Mouse (Mus musculus): ENCODE data around the gene Slc25a25. TPM values are rescaled to one million over a fixed set of nuclear protein-coding genes. Genes with fewer than 3 reads are reported as not detected.

Gene Slc25a25
- polyA plus RNA-seq, 1 experiment from 2014 or later: 14.8 TPM

- Histone ChIP-seq H3K9ac (ENCODE audit: low read depth, low read length) (no peak overlapping the region), H3K4me1 (ENCODE audit: control insufficient read depth, insufficient read depth, low read length) (peaks cover 52% of the 10 kb centered on the region), H3K9me3 (ENCODE audit: control insufficient read depth, low read length) (no peaks in the 10 kb centered on the region), H3K4me2 (replicated peaks; ENCODE audit: low read depth, low read length) (0 out of 2 replicates have a peak overlapping the region, but pooled peaks have one; percentile 10), H3K36me3 (ENCODE audit: control insufficient read depth, insufficient read depth, low read length) (no peaks in the 10 kb centered on the region), H3K27ac (ENCODE audit: low read depth, low read length) (peak overlapping the region; percentile 24; the same call in 1 of the 2 replicates), H3K27me3 (ENCODE audit: control insufficient read depth, insufficient read depth, low read length) (no peaks in the 10 kb centered on the region), H3K4me3 (ENCODE audit: low read length) (no peak overlapping the region)
- 79% methylated on average over 5 of the region's 5 CpGs for WGBS
- ATAC-seq (ENCODE audit: low FRiP score, low TSS enrichment): no peak
Measured at GRCm38 (mm10) chr2:32427720-32428119, 23.5 kb downstream of the Slc25a25 start.

GRCm38 (mm10) chr2:32426141-32426540 lies 25.1 kb downstream of the Slc25a25 start:
- Histone ChIP-seq H3K9me3 (ENCODE audit: control insufficient read depth, low read length) (no peaks in the 10 kb centered on the region), H3K27ac (ENCODE audit: low read depth, low read length) (no peak overlapping the region), H3K9ac (ENCODE audit: low read depth, low read length) (no peak overlapping the region), H3K4me1 (ENCODE audit: control insufficient read depth, insufficient read depth, low read length) (peaks cover 56% of the 10 kb centered on the region), H3K27me3 (ENCODE audit: control insufficient read depth, insufficient read depth, low read length) (no peaks in the 10 kb centered on the region), H3K36me3 (ENCODE audit: control insufficient read depth, insufficient read depth, low read length) (peaks cover 1% of the 10 kb centered on the region; the same call in 1 of the 2 replicates), H3K4me3 (ENCODE audit: low read length) (no peak overlapping the region), H3K4me2 (replicated peaks; ENCODE audit: low read depth, low read length) (no peak overlapping the region)
- ATAC-seq (ENCODE audit: low FRiP score, low TSS enrichment): no peak
- WGBS: 96% methylated on average over 1 of the region's 1 CpGs

GRCm38 (mm10) chr2:32425568-32425967 lies 25.7 kb downstream of the Slc25a25 start:
- H3K9ac ChIP-seq (ENCODE audit: low read depth, low read length): no peak overlapping the region
- ATAC-seq (ENCODE audit: low FRiP score, low TSS enrichment): no peak
- H3K9me3 ChIP-seq (ENCODE audit: control insufficient read depth, low read length): no peaks in the 10 kb centered on the region
- peaks cover 56% of the 10 kb centered on the region for H3K4me1 ChIP-seq (ENCODE audit: control insufficient read depth, insufficient read depth, low read length)
- H3K27me3 ChIP-seq (ENCODE audit: control insufficient read depth, insufficient read depth, low read length): no peaks in the 10 kb centered on the region
- no peak overlapping the region for H3K4me2 ChIP-seq (replicated peaks; ENCODE audit: low read depth, low read length)
- no peak overlapping the region for H3K27ac ChIP-seq (ENCODE audit: low read depth, low read length)
- peaks cover 7% of the 10 kb centered on the region; the same call in 1 of the 2 replicates for H3K36me3 ChIP-seq (ENCODE audit: control insufficient read depth, insufficient read depth, low read length)
- no peak overlapping the region for H3K4me3 ChIP-seq (ENCODE audit: low read length)
- WGBS: 70% methylated on average over 5 of the region's 5 CpGs

- Histone ChIP-seq H3K4me2 (replicated peaks; ENCODE audit: low read depth, low read length) (no peak overlapping the region), H3K4me1 (ENCODE audit: control insufficient read depth, insufficient read depth, low read length) (peaks cover 50% of the 10 kb centered on the region), H3K27ac (ENCODE audit: low read depth, low read length) (peak overlapping the region; percentile 88), H3K27me3 (ENCODE audit: control insufficient read depth, insufficient read depth, low read length) (no peaks in the 10 kb centered on the region), H3K9me3 (ENCODE audit: control insufficient read depth, low read length) (no peaks in the 10 kb centered on the region), H3K9ac (ENCODE audit: low read depth, low read length) (peak overlapping the region; percentile 23; the same call in 1 of the 2 replicates), H3K4me3 (ENCODE audit: low read length) (no peak overlapping the region), H3K36me3 (ENCODE audit: control insufficient read depth, insufficient read depth, low read length) (peaks cover 15% of the 10 kb centered on the region)
- no peak for ATAC-seq (ENCODE audit: low FRiP score, low TSS enrichment)
- 34% methylated on average over 3 of the region's 3 CpGs for WGBS
Measured at GRCm38 (mm10) chr2:32424796-32425195, 26.4 kb downstream of the Slc25a25 start.

- H3K9ac ChIP-seq (ENCODE audit: low read depth, low read length): peak overlapping the region; percentile 48
- no peaks in the 10 kb centered on the region for H3K9me3 ChIP-seq (ENCODE audit: control insufficient read depth, low read length)
- ATAC-seq (ENCODE audit: low FRiP score, low TSS enrichment): peak; percentile 91
- peak overlapping the region; percentile 40 for H3K4me3 ChIP-seq (ENCODE audit: low read length)
- H3K27me3 ChIP-seq (ENCODE audit: control insufficient read depth, insufficient read depth, low read length): no peaks in the 10 kb centered on the region
- peaks cover 25% of the 10 kb centered on the region for H3K36me3 ChIP-seq (ENCODE audit: control insufficient read depth, insufficient read depth, low read length)
- peaks cover 48% of the 10 kb centered on the region for H3K4me1 ChIP-seq (ENCODE audit: control insufficient read depth, insufficient read depth, low read length)
- H3K27ac ChIP-seq (ENCODE audit: low read depth, low read length): peak overlapping the region; percentile 85
- peak overlapping the region; percentile 75 for H3K4me2 ChIP-seq (replicated peaks; ENCODE audit: low read depth, low read length)
- 2% methylated on average over 14 of the region's 14 CpGs for WGBS
Measured at GRCm38 (mm10) chr2:32423481-32424331, 27.5 kb downstream of the Slc25a25 start.

- H3K9ac ChIP-seq (ENCODE audit: low read depth, low read length): no peak overlapping the region
- H3K4me2 ChIP-seq (replicated peaks; ENCODE audit: low read depth, low read length): no peak overlapping the region
- H3K4me3 ChIP-seq (ENCODE audit: low read length): no peak overlapping the region
- H3K27me3 ChIP-seq (ENCODE audit: control insufficient read depth, insufficient read depth, low read length): no peaks in the 10 kb centered on the region
- 97% methylated on average over 6 of the region's 6 CpGs for WGBS
- ATAC-seq (ENCODE audit: low FRiP score, low TSS enrichment): no peak
- no peaks in the 10 kb centered on the region for H3K9me3 ChIP-seq (ENCODE audit: control insufficient read depth, low read length)
- H3K4me1 ChIP-seq (ENCODE audit: control insufficient read depth, insufficient read depth, low read length): peaks cover 37% of the 10 kb centered on the region
- peaks cover 43% of the 10 kb centered on the region for H3K36me3 ChIP-seq (ENCODE audit: control insufficient read depth, insufficient read depth, low read length)
- H3K27ac ChIP-seq (ENCODE audit: low read depth, low read length): no peak overlapping the region
Measured at GRCm38 (mm10) chr2:32421851-32422251, 29.4 kb downstream of the Slc25a25 start.

- WGBS: 91% methylated on average over 6 of the region's 6 CpGs
Measured at GRCm38 (mm10) chr2:32420647-32421046, 30.6 kb downstream of the Slc25a25 start.

GRCm38 (mm10) chr2:32420066-32420608 lies 31.1 kb downstream of the Slc25a25 start:
- H3K4me3 ChIP-seq (ENCODE audit: low read length): no peak overlapping the region
- H3K27ac ChIP-seq (ENCODE audit: low read depth, low read length): no peak overlapping the region
- WGBS: 87% methylated on average over 12 of the region's 12 CpGs
- H3K4me2 ChIP-seq (replicated peaks; ENCODE audit: low read depth, low read length): no peak overlapping the region
- H3K36me3 ChIP-seq (ENCODE audit: control insufficient read depth, insufficient read depth, low read length): peaks cover 60% of the 10 kb centered on the region
- H3K9ac ChIP-seq (ENCODE audit: low read depth, low read length): no peak overlapping the region
- no peaks in the 10 kb centered on the region for H3K9me3 ChIP-seq (ENCODE audit: control insufficient read depth, low read length)
- ATAC-seq (ENCODE audit: low FRiP score, low TSS enrichment): no peak
- H3K27me3 ChIP-seq (ENCODE audit: control insufficient read depth, insufficient read depth, low read length): no peaks in the 10 kb centered on the region
- peaks cover 32% of the 10 kb centered on the region for H3K4me1 ChIP-seq (ENCODE audit: control insufficient read depth, insufficient read depth, low read length)

More at GRCm38 (mm10) chr2:32420647-32421046, 30.6 kb downstream of the Slc25a25 start:
- Histone ChIP-seq H3K27ac (ENCODE audit: low read depth, low read length) (no peak overlapping the region), H3K4me2 (replicated peaks; ENCODE audit: low read depth, low read length) (no peak overlapping the region), H3K27me3 (ENCODE audit: control insufficient read depth, insufficient read depth, low read length) (no peaks in the 10 kb centered on the region), H3K4me3 (ENCODE audit: low read length) (no peak overlapping the region), H3K9ac (ENCODE audit: low read depth, low read length) (no peak overlapping the region), H3K4me1 (ENCODE audit: control insufficient read depth, insufficient read depth, low read length) (peaks cover 36% of the 10 kb centered on the region), H3K9me3 (ENCODE audit: control insufficient read depth, low read length) (no peaks in the 10 kb centered on the region), H3K36me3 (ENCODE audit: control insufficient read depth, insufficient read depth, low read length) (peaks cover 55% of the 10 kb centered on the region)
- no peak for ATAC-seq (ENCODE audit: low FRiP score, low TSS enrichment)

GRCm38 (mm10) chr2:32419359-32419758 lies 31.9 kb downstream of the Slc25a25 start:
- Histone ChIP-seq H3K36me3 (ENCODE audit: control insufficient read depth, insufficient read depth, low read length) (peaks cover 67% of the 10 kb centered on the region), H3K27ac (ENCODE audit: low read depth, low read length) (0 out of 2 replicates have a peak overlapping the region, but pooled peaks have one; percentile 30), H3K4me2 (replicated peaks; ENCODE audit: low read depth, low read length) (no peak overlapping the region), H3K9ac (ENCODE audit: low read depth, low read length) (no peak overlapping the region), H3K9me3 (ENCODE audit: control insufficient read depth, low read length) (no peaks in the 10 kb centered on the region), H3K4me3 (ENCODE audit: low read length) (no peak overlapping the region), H3K27me3 (ENCODE audit: control insufficient read depth, insufficient read depth, low read length) (no peaks in the 10 kb centered on the region), H3K4me1 (ENCODE audit: control insufficient read depth, insufficient read depth, low read length) (peaks cover 25% of the 10 kb centered on the region)
- ATAC-seq (ENCODE audit: low FRiP score, low TSS enrichment): no peak
- 71% methylated on average over 3 of the region's 3 CpGs for WGBS

Measured in kidney, embryonic 14.5 days (tissue).